Mouse (Mus musculus): ENCODE results near the gene Kcnk7.

The Kcnk7 gene

GRCm38 (mm10) chr19:5726961-5727578, 22.9 kb downstream of the Kcnk7 start:
- DNase-seq = no peak

- peak; percentile 91 for DNase-seq
These were observed 23.5 kb downstream of the Kcnk7 start for GRCm38 (mm10) chr19:5727701-5728100.

GRCm38 (mm10) chr19:5728631-5729443, 24.7 kb downstream of the Kcnk7 start:
- DNase-seq = peak; percentile 51

GRCm38 (mm10) chr19:5729444-5729815, 25.3 kb downstream of the Kcnk7 start, which contains the start of gene Fam89b:
Gene Fam89b, minus strand, starts transcription at chr19:5729653.
- DNase-seq = peak; percentile 87

- DNase-seq = peak; percentile 56
These were observed 26.4 kb downstream of the Kcnk7 start for GRCm38 (mm10) chr19:5730314-5731186.

GRCm38 (mm10) chr19:5731264-5731978, 27.3 kb downstream of the Kcnk7 start:
- peak; percentile 87 for DNase-seq

DNA sequence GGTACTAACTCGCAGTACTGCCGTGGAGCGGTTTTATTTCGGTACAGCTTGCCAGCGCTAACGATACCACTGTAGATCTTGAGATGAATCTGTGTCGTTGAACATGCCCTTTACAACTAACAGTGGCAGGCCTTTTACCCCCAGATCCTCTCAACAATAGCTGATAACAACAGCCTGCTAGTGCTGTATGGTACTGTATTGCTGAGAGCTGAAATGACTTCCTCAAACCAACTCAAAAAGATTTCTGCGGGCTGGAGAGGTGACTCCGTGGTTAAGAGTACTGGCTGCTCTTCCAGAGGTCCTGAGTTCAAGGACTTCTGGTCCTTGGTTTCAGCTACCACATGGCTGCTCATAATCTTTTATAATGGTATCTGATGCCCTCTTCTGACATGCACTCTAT, 30.2 kb downstream of the Kcnk7 start:
- no peak for DNase-seq

GRCm38 (mm10) chr19:5739446-5739845, 35.3 kb downstream of the Kcnk7 start:
- DNase-seq = no peak

DNA sequence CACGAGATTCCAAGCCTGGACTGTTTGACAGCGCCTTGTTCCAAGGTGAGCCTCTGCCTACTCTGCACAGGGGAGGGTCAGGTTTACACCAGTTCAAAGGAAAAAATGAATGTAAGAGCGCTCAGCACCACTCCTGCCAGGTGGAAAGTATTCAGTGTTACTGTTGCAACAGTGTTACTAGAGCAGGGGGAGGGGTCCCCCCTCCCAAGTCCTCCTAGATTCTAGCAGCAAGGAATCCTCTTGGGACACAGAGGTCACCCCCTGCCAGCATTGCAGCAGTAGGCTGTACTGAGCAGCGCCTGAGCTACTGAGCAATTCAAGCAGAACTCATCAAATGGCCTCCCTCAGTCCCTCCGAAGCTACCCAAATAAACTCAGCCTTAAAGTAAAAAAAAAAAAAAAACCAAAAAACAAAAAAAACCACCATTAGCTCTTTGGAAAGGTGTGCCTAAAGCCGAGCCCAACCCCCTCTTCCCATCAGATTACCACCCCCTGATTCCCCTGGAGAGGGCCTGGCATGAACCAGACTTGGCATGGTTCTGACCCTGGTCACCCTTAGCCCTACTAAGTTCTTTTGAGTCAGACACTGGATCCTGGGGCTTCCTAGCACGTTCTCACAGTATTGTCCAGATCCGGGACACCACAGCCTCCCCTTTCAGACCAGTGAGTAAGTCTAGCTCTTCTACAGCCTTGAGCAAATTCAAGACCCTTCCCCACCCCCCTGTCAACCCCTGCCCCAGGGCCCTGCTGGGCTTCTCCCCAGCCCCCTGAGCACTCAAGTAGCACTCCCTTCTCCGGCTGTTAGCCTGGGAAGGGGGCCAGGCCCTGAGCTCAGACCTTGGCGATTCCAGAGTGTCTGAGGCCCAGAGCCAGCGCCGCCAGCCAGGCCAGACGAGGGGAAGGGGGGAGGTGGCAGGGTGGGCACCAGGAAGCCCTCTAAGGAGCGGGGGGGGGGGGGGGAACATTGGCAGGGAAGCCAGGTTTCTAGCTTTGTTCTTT, 36.5 kb downstream of the Kcnk7 start, which contains the start of gene Ltbp3:
TSS of gene Ltbp3 (plus strand) at position 585 of the 998 bp plus-strand sequence.
- DNase-seq = no peak

GRCm38 (mm10) chr19:5741641-5742240, 37.6 kb downstream of the Kcnk7 start:
- DNase-seq = no peak

DNA sequence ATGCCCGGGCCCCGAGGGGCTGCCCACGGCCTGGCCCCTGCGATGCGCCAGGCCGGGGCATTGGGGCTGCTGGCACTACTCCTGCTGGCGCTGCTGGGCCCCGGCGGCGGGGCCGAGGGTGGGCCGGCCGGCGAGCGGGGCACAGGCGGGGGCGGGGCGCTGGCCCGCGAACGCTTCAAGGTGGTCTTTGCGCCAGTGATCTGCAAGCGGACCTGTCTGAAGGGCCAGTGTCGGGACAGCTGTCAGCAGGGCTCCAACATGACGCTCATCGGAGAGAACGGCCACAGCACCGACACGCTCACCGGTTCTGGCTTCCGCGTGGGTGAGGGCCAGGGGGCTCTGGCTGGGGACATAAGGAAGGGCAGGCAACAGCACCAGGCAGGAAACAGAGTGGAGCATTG, 38.1 kb downstream of the Kcnk7 start:
- DNase-seq = no peak

DNA sequence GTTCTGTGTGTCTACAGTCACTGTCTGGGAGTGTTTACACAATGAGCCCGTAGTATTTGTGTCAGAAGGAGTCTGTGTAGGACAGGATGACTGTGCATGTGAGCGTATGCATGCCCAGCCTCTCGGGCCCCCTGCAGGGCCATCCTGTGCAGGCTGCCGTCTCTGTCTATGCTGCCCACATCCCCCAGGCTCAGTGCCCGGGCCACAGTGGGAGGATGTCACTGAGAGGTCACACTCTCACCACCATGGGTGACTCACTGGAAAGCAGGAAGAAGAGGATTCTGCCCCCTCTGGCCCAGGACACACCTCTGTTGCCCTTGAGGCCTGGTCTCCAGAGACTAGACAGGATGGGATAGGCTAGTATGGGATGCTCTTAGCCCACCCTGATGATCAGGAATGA, 39.4 kb downstream of the Kcnk7 start:
- no peak for DNase-seq

DNA sequence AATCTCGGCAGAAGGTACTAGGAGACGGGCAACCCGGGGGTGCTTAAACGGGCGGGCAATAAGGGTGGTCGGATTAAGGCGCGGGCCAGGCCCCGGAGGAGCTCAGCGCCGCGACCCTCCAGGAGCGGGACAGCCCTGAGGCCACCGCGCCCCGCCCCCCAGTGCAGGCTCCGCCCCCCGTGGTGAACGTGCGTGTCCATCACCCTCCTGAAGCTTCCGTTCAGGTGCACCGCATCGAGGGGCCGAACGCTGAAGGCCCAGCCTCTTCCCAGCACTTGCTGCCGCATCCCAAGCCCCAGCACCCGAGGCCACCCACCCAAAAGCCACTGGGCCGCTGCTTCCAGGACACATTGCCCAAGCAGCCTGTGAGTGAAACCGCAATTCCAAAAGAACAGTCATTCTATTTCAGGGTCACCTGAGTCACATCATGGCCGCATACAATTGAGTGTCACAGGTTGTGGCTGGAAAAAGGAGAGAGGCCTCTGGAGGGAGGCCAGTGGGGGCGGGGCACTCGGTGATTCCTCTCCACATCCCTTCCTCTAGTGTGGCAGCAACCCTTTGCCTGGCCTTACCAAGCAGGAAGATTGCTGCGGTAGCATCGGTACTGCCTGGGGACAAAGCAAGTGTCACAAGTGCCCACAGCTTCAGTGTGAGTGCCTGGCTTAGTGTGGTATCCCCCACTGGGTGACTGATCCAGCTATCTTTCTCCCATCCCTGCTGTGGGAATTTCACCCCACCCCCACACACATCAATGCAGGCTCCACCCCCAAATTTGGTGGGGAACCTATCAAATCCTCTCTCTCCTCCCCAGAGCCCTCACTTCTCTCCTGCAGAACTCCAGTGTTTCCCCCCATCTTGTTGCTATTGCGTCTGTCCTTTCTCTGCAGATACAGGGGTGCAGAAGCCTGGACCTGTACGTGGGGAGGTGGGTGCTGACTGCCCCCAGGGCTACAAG, 41.9 kb downstream of the Kcnk7 start:
- no peak for DNase-seq

DNA sequence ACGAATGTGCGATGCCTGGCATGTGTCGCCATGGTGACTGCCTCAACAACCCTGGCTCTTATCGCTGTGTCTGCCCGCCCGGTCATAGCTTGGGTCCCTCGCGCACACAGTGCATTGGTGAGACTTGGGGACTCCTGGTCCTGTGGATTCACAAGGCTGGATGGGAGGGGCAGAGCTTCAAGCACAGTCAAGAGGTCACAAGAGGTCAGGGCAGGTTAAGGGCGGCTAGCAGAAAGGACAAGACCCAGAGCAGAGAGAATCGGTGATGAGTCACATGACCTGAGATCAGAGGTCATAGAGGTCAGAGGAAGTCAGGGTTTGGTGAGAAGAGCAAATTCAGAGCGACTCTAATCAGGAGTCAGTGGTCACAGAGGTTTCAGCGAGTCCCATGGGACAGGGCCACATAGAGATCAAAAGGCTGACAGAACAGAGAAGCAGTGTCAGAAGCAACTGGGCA, 42.8 kb downstream of the Kcnk7 start:
- DNase-seq = no peak

- DNase-seq = no peak
These were observed 45.3 kb downstream of the Kcnk7 start for GRCm38 (mm10) chr19:5749476-5749875.

- no peak for DNase-seq
These were observed 46.8 kb downstream of the Kcnk7 start for GRCm38 (mm10) chr19:5750951-5751350.

GRCm38 (mm10) chr19:5751742-5752141, 47.6 kb downstream of the Kcnk7 start:
- DNase-seq = peak; percentile 37

GRCm38 (mm10) chr19:5756321-5756985, 52.3 kb downstream of the Kcnk7 start:
- DNase-seq = no peak

All from thymus, postnatal 25 days (tissue).